Mouse (Mus musculus) cerebellum, postnatal 25 days (tissue): ENCODE results near the gene Zbtb43.
A peak's percentile ranks its signal among the peaks of the same experiment; 100 is the strongest.

Source experiments
- DNase-seq, 2 experiments: peaks; one replicate each; pipeline ENCODE4 v3.0.0; 2021; ENCODE audit warnings: mixed read lengths in 2 of 2

Gene Zbtb43

DNA sequence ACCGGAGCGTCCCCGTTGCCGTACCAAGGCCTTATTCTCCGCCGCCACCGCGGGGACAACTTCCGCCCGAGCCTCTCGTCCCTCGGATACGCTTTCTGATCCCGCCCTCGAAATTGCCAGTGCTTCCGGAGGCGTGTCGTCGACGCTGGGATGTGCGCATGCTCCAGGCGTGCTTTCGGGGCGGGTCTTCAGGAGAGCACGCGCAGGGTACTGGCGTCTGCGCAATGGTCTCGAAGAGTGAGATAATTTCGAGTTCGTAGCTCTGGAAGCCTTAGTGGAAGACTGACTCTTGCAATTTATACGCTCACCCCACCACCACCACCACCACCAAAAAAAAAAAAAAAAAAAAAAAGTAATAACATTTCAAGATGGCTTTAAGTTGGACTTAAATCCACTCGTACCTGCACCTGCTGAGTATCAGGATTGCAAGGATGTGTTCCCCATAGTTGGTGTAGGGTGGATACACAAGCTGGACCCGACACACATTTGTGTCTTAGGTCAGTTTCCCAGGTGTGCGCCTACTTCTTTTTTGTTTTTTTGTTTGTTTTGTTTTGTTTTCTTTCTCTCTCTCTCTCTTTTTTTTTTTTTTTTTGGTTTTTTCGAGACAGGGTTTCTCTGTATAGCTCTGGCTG is at the start of gene Zbtb43:
Zbtb43 (minus strand) TSS at position 94 of the 632 bp plus-strand sequence.
- peak; percentile 93 to 96 for DNase-seq

GRCm38 (mm10) chr2:33515856-33516255 is 47.5 kb upstream of the Zbtb43 start:
- DNase-seq: no peak

DNA sequence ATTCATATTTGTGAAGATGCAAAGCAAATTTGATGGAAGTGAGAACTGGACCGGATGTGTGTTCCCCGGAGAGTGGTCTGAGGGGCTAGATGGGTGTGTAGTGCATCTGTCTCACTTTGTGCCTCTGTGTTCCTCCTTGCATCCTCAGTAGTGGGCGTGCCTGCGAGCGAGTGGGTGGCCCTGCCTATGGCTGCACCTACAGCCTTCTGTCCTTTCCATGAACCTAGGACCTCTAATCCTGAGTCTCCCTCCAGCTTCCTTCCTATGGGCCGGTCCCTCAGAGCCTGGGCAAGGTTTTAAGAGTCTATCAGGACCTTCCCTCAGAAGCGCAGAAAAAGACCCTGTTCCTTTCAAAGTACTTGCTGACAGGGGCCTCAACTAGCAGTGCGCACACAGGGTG is 47.1 kb upstream of the Zbtb43 start:
- no peak for DNase-seq

DNA sequence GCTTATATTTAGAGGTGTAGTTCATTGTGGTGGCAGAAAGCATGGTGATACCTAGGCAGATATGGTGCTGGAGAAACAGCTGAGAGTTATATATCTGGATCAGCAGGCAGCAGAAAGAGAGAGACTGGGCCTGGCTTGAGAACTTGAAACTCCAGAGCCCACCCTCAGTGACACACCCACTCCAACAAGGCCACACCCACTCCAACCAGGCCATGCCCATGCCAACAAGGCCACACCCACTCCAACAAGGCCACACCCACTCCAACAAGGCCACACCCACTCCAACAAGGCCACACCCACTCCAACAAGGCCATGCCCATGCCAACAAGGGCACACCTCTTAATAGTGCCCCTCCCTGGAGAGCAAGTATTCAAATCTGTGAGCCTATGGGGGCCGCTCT is 42.4 kb upstream of the Zbtb43 start:
- no peak for DNase-seq

GRCm38 (mm10) chr2:33502602-33503001 is 34.2 kb upstream of the Zbtb43 start:
- no peak for DNase-seq

DNA sequence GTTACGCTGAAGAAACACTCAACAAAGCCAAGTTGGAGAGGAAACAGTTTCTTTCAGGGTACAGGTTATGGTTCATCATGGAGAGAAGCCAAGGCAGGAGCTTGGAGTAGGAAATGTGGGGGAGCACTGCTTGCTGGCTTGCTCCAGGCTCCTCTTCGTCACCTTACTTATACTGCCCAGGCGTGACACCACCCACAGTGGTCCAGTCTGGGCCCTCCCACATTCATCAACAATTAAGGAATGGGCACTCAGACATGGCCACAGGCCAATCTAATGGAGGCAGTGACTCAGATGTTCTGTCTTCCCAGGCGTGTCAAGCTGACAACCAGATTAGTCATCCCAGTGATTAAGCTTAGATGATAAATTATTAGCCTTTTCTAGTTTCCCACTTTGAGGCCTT is 29.9 kb upstream of the Zbtb43 start:
- DNase-seq: peak; percentile 26 to 63

DNA sequence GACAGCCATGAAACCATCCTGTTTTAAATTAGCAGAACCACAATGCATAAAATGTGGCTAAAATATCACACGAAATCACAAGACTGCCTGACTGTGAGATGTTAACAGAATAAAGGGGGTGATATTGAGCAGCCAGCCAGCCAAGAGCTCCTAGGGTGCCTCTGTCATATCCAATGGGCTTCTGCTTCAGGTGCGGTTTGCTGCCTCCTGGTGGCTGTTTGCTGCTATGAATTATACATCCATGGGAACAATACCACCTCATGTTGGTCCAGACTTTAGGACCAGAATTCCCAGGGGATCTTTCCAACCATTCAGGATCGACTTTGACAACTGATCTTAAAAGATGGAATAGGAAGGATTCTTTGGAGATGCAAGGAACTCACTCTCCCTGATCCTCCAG is 27.3 kb upstream of the Zbtb43 start:
- no peak for DNase-seq

GRCm38 (mm10) chr2:33492041-33492440 is 23.7 kb upstream of the Zbtb43 start:
- DNase-seq: no peak

GRCm38 (mm10) chr2:33489565-33489964 is 21.2 kb upstream of the Zbtb43 start:
- peak; percentile 34 to 47 for DNase-seq

GRCm38 (mm10) chr2:33487332-33487731 is 19.0 kb upstream of the Zbtb43 start:
- DNase-seq: no peak

- peak; percentile 84 to 89 for DNase-seq
Observed at GRCm38 (mm10) chr2:33486866-33487265, 18.5 kb upstream of the Zbtb43 start.

DNA sequence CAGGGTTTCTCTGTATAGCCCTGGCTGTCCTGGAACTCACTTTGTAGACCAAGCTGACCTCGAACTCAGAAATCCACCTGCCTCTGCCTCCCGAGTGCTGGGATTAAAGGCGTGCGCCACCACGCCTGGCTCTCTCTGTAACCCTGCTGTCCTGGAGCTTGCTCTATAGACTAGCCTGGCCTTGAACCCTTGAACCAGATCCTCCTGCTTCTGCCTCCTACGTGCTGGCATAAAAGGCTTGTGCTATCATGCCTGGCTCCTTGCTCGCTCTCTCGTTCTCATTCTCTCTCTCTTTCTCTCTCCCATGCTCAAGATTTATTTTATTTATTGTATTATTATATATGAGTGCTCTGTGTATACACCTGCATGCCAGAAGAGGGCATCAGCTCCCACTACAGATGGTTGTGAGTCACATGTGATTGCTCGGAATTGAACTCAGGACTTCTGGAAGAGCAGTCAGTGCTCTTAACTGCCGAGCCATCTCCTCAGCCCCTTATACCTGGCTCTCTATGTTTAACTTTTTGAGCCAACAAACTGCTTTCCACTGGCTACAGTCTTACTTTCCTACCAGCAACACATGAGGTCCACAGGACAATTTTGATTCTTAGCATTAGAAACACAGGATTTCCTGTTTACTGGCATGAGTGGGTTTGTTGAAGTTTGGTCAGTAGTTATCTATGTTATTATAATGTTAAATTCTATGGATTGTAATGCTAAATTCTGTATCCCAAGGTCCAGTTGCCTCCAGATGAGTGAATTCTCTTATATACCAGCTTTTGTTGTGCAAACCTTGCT is 9.8 kb upstream of the Zbtb43 start:
- no peak for DNase-seq

GRCm38 (mm10) chr2:33475961-33476360 is 7.6 kb upstream of the Zbtb43 start:
- DNase-seq: no peak

DNA sequence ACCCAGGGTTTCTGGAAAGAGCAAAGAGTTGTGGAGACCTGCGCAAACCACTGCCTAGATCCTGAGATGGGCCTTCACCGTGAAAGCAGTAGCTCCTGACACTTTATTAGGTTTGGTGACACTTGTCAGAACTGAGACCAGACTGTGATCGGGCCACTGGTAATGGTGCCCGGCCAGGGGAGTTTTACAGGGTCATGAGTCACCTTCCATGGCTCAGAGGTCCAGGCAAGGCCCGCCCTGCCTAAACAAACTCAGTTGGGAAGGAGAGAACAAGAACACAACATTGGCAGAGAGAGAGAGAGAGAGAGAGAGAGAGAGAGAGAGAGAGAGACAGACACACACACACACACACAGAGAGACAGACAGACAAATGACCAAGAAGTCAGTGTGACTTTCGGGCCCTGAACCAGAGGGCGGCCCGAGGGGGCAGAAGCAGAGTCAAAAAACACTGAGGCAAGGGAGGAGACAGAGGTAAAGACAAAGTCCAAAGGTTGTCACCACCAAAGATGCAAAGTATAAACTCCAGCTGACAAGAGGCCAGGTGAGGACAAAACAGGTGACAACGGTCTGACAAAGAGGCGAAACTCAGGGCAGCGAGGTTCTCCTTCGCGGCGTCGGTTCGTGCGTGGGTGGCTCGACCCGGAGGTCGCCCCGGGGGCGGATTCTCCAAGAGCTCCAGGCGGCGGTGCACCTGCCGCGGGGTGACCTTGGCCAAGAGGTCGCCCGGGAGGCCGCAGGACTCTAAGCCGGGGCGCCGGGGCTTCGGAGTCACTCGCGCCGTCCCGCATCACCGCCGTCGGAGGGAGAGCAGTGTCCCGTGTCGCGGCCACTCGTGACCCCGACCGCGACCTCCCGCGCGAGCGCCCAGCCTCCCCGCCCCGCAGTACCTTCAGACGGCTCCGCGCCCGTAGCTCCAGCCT is 553 bp downstream of the Zbtb43 start:
- DNase-seq: no peak

DNA sequence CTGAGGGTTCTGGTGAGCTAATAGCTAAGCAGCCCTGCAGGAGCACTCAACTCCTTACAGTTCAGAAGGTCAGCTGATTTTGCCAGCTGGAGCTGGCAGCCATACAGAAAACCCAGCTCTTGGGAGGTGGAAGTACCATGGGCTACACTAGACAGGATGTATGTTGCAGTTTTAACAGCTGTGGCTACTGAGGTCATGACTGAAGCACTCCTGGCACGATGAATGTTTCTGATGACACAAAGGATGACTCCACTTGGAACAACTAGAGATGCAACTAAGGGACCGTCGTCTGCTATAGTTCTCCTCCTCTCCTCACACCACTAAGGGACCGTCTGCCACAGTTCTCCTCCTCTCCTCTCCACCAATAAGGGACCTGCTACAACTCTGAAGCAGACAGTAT is 2.4 kb downstream of the Zbtb43 start:
- peak in 1 of 2 experiments; percentile 31 for DNase-seq

DNA sequence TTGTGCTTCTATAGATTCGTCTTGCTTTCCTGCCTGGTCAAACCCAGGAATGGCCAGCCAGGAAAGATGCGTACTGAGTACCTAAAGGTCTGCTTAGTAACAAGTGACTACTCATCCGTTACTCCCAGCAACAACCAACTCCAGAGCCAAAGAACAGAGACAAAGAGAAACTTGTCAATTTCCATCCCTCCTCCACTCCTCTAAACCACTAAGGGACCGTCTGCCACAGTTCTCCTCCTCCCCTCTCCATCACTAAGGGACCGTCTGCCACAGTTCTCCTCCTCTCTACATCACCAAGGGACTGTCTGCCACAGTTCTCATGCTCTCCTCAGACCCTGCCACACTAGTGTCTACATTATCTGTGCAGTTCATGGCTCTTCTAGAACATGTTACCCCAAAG is 3.1 kb downstream of the Zbtb43 start:
- no peak for DNase-seq

DNA sequence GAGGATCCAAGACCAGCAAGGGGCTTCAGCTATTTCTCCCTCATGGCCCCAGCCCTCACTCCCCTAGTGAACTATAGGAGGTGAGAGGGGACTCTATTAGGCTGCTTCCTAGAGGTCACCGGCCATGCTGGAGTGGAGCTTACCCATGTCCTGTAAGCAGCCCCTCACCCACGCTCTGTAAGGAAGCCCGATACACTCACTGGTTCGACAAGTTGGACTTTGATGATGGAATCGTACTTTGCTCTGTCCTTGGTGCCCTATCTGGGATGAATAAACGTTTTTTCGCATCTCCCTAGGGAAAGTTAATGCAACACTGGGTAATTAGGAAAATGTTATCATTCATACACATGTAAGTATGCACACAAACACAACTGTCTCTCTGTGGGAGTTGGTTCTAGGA is 6.3 kb downstream of the Zbtb43 start:
- DNase-seq: no peak

DNA sequence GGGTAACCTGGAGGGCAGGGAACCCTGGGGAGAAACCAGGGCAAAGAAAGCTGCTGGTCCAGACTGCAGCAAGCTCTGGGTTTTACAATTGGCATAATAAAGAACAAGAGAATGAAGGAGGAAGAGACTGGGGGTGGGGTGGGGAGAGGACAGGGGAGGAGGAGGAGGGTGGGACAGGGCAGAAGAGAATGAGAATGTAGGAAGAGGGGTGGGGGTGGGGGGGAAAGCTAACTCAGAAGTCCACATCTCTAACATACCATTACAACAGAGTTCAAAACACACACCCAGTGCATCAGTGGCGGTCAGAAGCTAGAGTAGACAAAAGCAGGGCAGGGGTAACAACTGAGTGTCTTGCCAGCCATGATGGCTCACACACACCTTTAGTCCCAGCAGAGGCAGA is 7.3 kb downstream of the Zbtb43 start:
- no peak for DNase-seq

DNA sequence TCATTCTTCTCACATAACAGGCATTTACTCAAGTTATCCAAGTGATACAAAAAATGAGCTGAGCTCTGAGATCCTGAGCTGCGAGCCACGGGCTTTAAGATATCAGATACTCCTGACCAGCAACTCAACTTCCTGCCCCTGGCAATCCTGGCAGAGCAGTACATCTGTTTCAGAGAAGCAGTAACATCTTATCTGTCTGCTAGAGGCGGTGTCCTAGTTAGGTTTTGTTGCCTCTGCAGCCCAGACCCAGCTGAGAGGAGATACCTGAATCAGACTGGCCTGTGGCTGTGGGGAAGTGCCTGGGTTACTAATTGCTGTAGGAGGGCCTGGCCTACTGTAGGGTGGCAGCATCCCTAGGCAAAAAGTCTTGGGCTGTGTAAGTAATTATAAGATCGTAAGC is 8.7 kb downstream of the Zbtb43 start:
- no peak for DNase-seq

DNA sequence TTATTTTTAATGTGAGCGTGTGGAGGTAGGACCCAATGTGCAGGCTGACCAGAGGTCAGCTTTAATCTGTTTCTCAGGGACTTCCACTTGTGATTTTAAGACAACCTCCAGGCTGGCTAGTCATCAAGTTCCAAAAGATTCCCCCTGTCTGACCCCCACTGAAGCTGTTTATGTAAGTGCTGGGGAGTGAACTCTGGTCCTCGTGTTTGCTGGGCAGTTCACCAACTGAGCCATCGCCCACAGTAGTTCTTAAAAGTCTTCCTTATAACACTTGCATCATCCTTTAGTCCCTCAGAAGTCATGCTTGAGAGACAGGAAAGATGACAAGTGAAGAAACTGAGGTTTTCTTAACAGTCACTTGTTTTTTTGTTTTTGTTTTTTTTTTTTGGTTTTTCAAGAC is 11.7 kb downstream of the Zbtb43 start:
- DNase-seq: no peak

DNA sequence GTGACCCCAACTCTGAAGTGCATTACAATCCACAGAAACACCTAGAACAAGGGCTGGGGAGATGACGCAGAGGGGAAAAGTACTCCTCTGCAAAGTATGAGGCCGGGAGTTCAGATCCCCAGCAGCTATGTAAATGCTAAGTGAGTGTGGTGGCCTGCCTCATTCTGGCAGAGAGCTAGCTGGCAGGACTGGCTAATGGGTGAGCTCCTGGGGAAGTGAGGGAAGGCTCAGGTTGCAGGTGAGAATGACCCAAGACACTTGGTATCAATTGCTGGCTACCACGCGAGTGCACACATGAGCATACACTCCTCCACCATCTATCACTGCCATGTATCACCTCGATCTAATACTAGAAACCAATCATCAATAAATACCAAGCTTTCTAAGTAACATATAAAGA is 12.1 kb downstream of the Zbtb43 start:
- no peak for DNase-seq

- DNase-seq: no peak
Observed at GRCm38 (mm10) chr2:33455350-33455749, 13.0 kb downstream of the Zbtb43 start.

DNA sequence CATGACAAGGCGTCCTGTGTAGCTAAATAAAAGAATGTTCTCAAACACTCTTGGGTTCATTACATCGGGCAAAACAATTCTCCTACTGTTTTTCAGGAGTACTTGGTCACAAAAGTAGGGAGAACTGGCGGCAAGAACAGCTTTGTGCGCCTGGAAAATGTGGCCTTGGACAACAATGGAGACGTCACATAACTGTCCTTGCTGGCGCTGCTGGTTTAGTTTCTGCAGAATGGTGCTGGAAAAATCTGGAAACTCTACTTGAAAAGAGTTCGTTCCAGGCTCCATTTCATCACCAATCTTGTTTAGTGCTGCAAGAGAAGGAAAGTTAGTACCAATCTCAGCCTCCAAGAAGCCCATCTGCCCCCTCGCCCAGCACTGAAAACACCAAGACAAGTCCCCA is 13.5 kb downstream of the Zbtb43 start:
- no peak for DNase-seq

DNA sequence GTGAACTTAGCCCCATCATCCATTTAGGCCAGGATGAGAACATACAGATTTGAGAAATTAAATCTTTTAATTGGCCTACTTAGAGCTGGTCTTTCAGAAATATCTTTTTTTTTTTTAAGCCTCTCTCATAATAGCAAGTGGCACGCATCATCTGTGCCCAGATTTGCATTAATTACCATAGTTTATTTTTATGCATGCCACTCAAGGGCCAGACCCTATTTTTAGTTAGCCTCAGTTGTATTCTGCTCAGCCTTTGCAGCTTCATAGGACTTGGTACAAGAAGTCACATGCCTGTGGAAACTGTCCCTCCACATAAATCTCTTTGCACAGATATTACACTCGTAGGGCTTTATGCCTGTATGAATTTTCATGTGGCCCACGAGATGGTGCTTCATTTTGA is 14.9 kb downstream of the Zbtb43 start:
- no peak for DNase-seq
